Mouse (Mus musculus) embryonic facial prominence, embryonic 15.5 days (tissue): ENCODE data around the gene Dpy19l1. TPM values are rescaled to one million over a fixed set of nuclear protein-coding genes. Genes with fewer than 3 reads are reported as not detected.

Experiments used
- ATAC-seq: fragments of 200-750 bp; cut with Nextera tagmentation; 2 replicates; pipeline ENCODE4 v1.8.0; 2017; ENCODE audit warnings: low read depth, moderate TSS enrichment; ENCODE audit not compliant: insufficient number of reproducible peaks, low FRiP score, low TSS enrichment
- H3K27ac ChIP-seq: fragments of 300-500 bp; sonication (generic); replicated peaks from 2 replicates; pipeline ENCODE4 v1.5.1; 2015; ENCODE audit warnings: mild to moderate bottlenecking, inconsistent platforms
- H3K27me3 ChIP-seq: fragments of 300-500 bp; sonication (generic); 2 replicates; pipeline ENCODE4 v1.6.1; 2015; ENCODE audit warnings: inconsistent platforms
- H3K36me3 ChIP-seq: fragments of 300-500 bp; sonication (generic); 2 replicates; pipeline ENCODE4 v1.6.1; 2015; ENCODE audit warnings: mild to moderate bottlenecking, inconsistent platforms
- H3K4me1 ChIP-seq: fragments of 300-500 bp; sonication (generic); 2 replicates; pipeline ENCODE4 v1.6.1; 2015; ENCODE audit warnings: inconsistent platforms
- H3K4me2 ChIP-seq: fragments of 300-500 bp; sonication (generic); replicated peaks from 2 replicates; pipeline ENCODE4 v1.6.1; 2015; ENCODE audit warnings: mild to moderate bottlenecking, inconsistent platforms
- H3K4me3 ChIP-seq: fragments of 300-500 bp; sonication (generic); replicated peaks from 2 replicates; pipeline ENCODE4 v1.5.1; 2015; ENCODE audit warnings: mild to moderate bottlenecking, inconsistent platforms
- H3K9ac ChIP-seq: fragments of 300-500 bp; sonication (generic); 2 replicates; pipeline ENCODE4 v1.6.1; 2015; ENCODE audit warnings: inconsistent platforms
- H3K9me3 ChIP-seq: fragments of 300-500 bp; sonication (generic); replicated peaks from 2 replicates; pipeline ENCODE4 v1.6.1; 2016; ENCODE audit warnings: inconsistent platforms
- WGBS: fragments of 180-500 bp; shearing (Covaris S2); methylation state at CpG from one replicate; pipeline ENCODE4 v1.1.7; 2015; 5-methylcytosine and 5-hydroxymethylcytosine counted together
- polyA plus RNA-seq: library from polyadenylated mRNA; unstranded; fragments of >200 nt; fragmentation: Nextera tagmentation; extraction: Ambion mirVana; gene quantifications from 2 replicates; pipeline ENCODE4 v1.2.1, GENCODE M21; 2015

The Dpy19l1 gene
- polyA plus RNA-seq, 1 experiment from 2014 or later = 11.6 TPM

DNA sequence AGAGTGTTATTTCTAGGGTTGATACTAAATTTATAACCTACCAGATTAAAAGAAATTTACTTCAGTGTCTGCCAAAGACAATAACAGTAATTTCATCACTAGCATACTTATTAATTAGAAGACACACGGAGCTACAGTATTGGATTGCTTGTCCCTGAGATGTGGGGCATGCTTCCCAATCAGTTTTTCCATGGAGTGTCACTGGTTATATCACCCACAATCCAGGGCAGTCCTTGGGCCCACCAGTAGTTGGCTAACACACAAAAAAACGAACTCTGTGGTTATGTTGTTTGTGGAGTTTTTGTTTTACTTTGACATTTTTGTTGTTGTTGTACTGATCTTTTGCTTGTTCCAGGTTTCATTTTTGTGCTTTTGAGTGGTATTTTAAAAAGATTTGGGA lies 1.4 kb upstream of the Dpy19l1 start:
- no peak overlapping the region for H3K4me2 ChIP-seq
- no peak for ATAC-seq
- 60% methylated on average over 2 of the region's 2 CpGs for WGBS

DNA sequence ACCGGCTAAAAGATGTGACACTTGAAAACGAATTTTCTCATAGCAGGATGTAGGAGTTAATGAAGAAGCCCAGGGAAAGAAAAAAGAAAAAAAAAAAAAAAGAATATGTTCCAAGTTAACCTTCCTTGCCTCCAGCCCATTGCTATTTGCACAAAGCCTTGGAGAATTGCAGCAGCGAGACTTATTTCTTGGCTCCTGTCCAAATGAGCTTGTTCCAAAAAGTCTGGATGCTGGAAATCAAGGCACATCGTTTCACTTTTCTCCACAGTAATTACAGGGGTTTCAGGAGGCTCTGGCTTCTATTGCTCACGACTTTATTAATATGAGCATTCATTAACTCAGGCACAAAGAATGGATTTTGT lies 899 bp upstream of the Dpy19l1 start:
- no peak overlapping the region for H3K9ac ChIP-seq
- no peaks in the 10 kb centered on the region for H3K9me3 ChIP-seq
- peak overlapping the region; percentile 77 for H3K4me3 ChIP-seq
- ATAC-seq = no peak
- H3K27me3 ChIP-seq = no peaks in the 10 kb centered on the region
- H3K4me1 ChIP-seq = peaks cover 19% of the 10 kb centered on the region
- H3K27ac ChIP-seq = peak overlapping the region; percentile 93; the same call in 1 of the 2 replicates
- WGBS = 3% methylated on average over 5 of the region's 5 CpGs
- H3K36me3 ChIP-seq = no peaks in the 10 kb centered on the region
- peak overlapping the region; percentile 64 for H3K4me2 ChIP-seq

More for the DNA sequence above, 1.4 kb upstream of the Dpy19l1 start:
- Histone ChIP-seq H3K36me3 (no peaks in the 10 kb centered on the region), H3K9me3 (no peaks in the 10 kb centered on the region), H3K27ac (no peak overlapping the region), H3K9ac (no peak overlapping the region), H3K4me3 (no peak overlapping the region), H3K27me3 (no peaks in the 10 kb centered on the region), H3K4me1 (peaks cover 19% of the 10 kb centered on the region)

DNA sequence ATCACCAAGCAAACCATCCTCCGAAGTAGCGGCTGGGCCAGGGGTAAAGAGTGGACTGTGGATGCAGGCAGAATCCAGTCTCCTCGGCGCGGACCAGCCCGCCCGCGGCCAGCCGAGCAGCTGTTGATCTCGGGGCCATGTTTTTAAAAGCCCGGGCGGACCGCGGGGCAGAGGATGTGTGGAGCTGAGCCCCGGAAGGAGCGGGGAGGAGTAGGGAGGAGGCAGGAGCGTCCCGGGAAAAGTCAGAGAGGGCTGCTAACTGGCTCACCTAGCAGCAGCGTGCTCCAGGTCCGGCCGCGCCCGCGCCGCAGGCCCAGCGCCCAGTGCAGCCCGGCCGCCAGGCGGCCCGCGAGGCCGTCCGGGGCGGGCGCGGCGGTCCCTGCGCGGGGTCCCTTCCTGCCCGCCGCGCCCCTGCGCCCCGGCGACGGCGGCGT lies 352 bp downstream of the Dpy19l1 start:
- peak overlapping the region; percentile 93 for H3K27ac ChIP-seq
- H3K9ac ChIP-seq = peak overlapping the region; percentile 76
- no peaks in the 10 kb centered on the region for H3K9me3 ChIP-seq
- H3K36me3 ChIP-seq = no peaks in the 10 kb centered on the region
- peak overlapping the region; percentile 77 for H3K4me3 ChIP-seq
- peak overlapping the region; percentile 64 for H3K4me2 ChIP-seq
- peak; percentile 82 for ATAC-seq
- peaks cover 19% of the 10 kb centered on the region for H3K4me1 ChIP-seq
- H3K27me3 ChIP-seq = no peaks in the 10 kb centered on the region
- 0% methylated on average over 22 of the region's 48 CpGs for WGBS

DNA sequence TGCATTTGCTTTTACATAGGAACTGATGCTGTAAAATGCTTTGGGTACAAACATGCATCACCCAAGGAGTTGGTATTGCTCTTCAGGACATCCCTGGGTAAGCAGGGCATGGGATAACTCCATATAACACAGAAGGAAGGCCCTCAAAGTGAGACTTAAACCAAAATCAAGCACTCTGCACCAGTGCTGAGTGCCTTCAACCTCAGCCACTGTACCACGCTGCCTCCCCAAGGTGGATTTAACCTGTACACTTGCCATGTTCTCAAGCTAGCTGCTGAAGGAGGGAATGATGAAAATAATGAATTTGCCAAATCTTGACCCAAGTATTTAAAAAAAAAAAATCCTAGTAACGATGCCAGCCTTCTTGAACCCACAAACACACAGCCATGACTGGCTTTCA lies 1.3 kb downstream of the Dpy19l1 start:
- H3K36me3 ChIP-seq = no peaks in the 10 kb centered on the region

GRCm38 (mm10) chr9:24496226-24496625 lies 6.7 kb downstream of the Dpy19l1 start:
- Histone ChIP-seq H3K27me3 (no peaks in the 10 kb centered on the region), H3K9ac (no peak overlapping the region), H3K4me3 (no peak overlapping the region), H3K4me2 (no peak overlapping the region), H3K27ac (no peak overlapping the region), H3K36me3 (no peaks in the 10 kb centered on the region), H3K9me3 (no peaks in the 10 kb centered on the region), H3K4me1 (peaks cover 6% of the 10 kb centered on the region)
- ATAC-seq = no peak
- WGBS = 91% methylated on average over 2 of the region's 2 CpGs

More for the DNA sequence above, 1.3 kb downstream of the Dpy19l1 start:
- H3K9me3 ChIP-seq = no peaks in the 10 kb centered on the region
- H3K27ac ChIP-seq = no peak overlapping the region
- H3K4me3 ChIP-seq = peak overlapping the region; percentile 77
- peaks cover 19% of the 10 kb centered on the region for H3K4me1 ChIP-seq
- ATAC-seq = no peak
- WGBS = 60% methylated on average over 2 of the region's 2 CpGs
- H3K4me2 ChIP-seq = peak overlapping the region; percentile 64
- no peaks in the 10 kb centered on the region for H3K27me3 ChIP-seq
- H3K9ac ChIP-seq = no peak overlapping the region

- Histone ChIP-seq H3K4me2 (no peak overlapping the region), H3K36me3 (no peaks in the 10 kb centered on the region), H3K27ac (no peak overlapping the region), H3K9ac (no peak overlapping the region), H3K27me3 (no peaks in the 10 kb centered on the region), H3K4me3 (no peak overlapping the region), H3K4me1 (no peaks in the 10 kb centered on the region), H3K9me3 (no peaks in the 10 kb centered on the region)
- ATAC-seq = no peak
- 88% methylated on average over 5 of the region's 5 CpGs for WGBS
Measured at GRCm38 (mm10) chr9:24490516-24490915, 12.4 kb downstream of the Dpy19l1 start.

DNA sequence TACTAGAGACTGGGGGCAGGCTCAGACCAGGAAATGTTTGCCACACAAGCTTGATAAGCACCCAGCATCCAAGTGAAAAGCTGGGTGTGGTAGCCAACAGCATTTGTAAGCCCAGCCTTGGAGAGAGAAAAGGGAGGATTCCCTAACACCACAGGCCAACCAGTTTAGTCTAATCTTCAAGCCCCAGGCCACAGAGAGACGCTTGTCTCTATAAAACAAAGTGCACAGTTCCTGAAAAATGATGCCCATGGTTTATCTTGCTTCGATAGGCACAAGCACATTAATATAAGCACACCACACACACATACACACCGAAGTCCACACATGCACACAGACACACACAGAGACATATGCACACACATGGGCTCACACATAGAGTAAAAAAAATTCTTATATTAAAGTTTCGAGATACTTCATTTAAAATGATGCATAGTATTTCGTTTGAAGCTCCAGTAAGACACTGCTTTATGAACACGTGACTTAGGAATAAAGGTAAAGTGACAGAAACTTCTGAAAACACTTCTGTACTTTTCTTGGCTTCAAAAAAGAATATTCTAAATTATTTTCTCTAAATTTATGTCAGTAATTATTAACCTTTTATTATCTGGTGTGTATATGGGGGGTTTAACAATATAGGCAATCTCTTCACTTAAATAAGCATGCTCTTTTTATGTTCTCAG lies 14.4 kb downstream of the Dpy19l1 start:
- Histone ChIP-seq H3K36me3 (no peaks in the 10 kb centered on the region), H3K4me3 (no peak overlapping the region), H3K4me1 (no peaks in the 10 kb centered on the region), H3K27me3 (no peaks in the 10 kb centered on the region), H3K9me3 (no peaks in the 10 kb centered on the region), H3K27ac (no peak overlapping the region), H3K9ac (no peak overlapping the region), H3K4me2 (no peak overlapping the region)
- 81% methylated on average over 6 of the region's 6 CpGs for WGBS
- ATAC-seq = no peak

DNA sequence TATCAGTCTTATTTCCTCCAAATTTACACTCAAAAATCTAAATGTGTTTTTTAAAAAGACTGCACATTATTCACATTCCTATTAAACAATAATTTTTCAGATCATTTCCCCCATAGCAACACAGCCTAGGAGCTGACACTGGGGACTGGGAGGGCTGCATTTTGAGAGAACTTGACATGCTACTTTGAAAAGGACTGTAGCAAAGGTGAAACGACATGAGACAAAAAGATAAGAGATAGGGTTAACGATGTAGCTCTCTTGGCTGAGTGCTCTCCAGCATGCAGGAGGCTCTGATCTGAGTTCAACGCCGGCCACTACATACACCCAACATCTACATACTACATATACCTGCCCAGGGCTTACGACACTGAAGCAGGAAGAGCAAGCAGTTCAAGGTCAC lies 20.6 kb downstream of the Dpy19l1 start:
- ATAC-seq = no peak
- H3K27me3 ChIP-seq = no peaks in the 10 kb centered on the region
- no peak overlapping the region for H3K4me3 ChIP-seq
- H3K36me3 ChIP-seq = 0 out of 2 replicates have a peak, but pooled peaks cover 4% of the 10 kb centered on the region
- no peaks in the 10 kb centered on the region for H3K4me1 ChIP-seq
- H3K9me3 ChIP-seq = no peaks in the 10 kb centered on the region
- no peak overlapping the region for H3K4me2 ChIP-seq
- H3K9ac ChIP-seq = no peak overlapping the region
- H3K27ac ChIP-seq = no peak overlapping the region
- 82% methylated on average over 5 of the region's 5 CpGs for WGBS

DNA sequence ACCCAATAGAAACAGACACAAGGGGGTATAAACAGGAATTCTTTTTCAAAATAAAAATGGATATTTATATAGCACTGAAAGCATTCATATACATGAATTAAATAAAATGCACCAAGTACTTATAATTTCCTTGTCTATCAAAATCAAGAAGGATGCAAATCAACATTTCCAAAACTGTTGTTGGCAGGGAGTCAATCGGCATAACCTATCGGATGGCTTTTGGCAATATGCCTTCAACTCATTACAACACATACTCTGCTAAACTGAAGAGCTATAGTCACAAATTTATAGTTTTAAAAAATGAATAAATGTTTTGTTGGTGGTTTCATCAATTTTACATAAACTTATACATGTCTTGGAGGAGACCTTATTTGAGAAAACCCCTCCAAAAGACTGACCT lies 25.7 kb downstream of the Dpy19l1 start:
- Histone ChIP-seq H3K4me1 (no peaks in the 10 kb centered on the region), H3K4me3 (no peak overlapping the region), H3K27me3 (no peaks in the 10 kb centered on the region), H3K36me3 (0 out of 2 replicates have a peak, but pooled peaks cover 4% of the 10 kb centered on the region), H3K4me2 (no peak overlapping the region), H3K9me3 (no peaks in the 10 kb centered on the region), H3K27ac (no peak overlapping the region), H3K9ac (no peak overlapping the region)
- no peak for ATAC-seq
- 71% methylated on average over 2 of the region's 2 CpGs for WGBS

GRCm38 (mm10) chr9:24473824-24474223 lies 29.1 kb downstream of the Dpy19l1 start:
- Histone ChIP-seq H3K36me3 (no peaks in the 10 kb centered on the region), H3K4me3 (no peak overlapping the region), H3K9ac (no peak overlapping the region), H3K27ac (no peak overlapping the region), H3K9me3 (no peaks in the 10 kb centered on the region), H3K4me1 (no peaks in the 10 kb centered on the region), H3K4me2 (no peak overlapping the region), H3K27me3 (no peaks in the 10 kb centered on the region)
- no peak for ATAC-seq
- 81% methylated on average over 7 of the region's 7 CpGs for WGBS

DNA sequence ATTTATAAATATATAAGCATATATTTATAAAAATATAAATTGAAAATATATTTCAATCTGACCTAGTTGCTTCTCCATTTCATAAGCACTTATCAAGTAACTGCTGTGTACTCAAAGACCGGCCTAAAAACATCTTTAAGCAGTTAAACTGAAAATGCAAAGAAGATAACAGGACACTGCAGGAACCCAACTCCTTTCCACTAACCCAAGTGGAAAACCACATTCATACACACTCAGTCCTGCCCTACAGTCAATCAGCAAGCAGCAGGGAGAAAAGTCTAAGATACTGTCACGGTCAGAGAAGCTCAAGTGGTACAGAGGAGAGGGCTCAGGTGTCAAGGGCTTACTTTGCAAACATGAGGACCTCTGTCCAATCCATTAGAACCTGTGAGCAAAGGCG lies 30.4 kb downstream of the Dpy19l1 start:
- Histone ChIP-seq H3K27ac (no peak overlapping the region), H3K27me3 (no peaks in the 10 kb centered on the region), H3K4me2 (no peak overlapping the region), H3K9ac (no peak overlapping the region), H3K36me3 (no peaks in the 10 kb centered on the region), H3K4me3 (no peak overlapping the region), H3K4me1 (no peaks in the 10 kb centered on the region), H3K9me3 (no peaks in the 10 kb centered on the region)
- no peak for ATAC-seq
- 73% methylated on average over 3 of the region's 3 CpGs for WGBS

- Histone ChIP-seq H3K9ac (no peak overlapping the region), H3K4me1 (no peaks in the 10 kb centered on the region), H3K27ac (no peak overlapping the region), H3K36me3 (no peaks in the 10 kb centered on the region), H3K4me3 (no peak overlapping the region), H3K9me3 (no peaks in the 10 kb centered on the region), H3K4me2 (no peak overlapping the region), H3K27me3 (no peaks in the 10 kb centered on the region)
- WGBS = 78% methylated on average over 5 of the region's 5 CpGs
- no peak for ATAC-seq
Measured at GRCm38 (mm10) chr9:24470166-24470565, 32.8 kb downstream of the Dpy19l1 start.
